Mouse (Mus musculus) hindbrain, embryonic 16.5 days (tissue): ENCODE measurements around the gene Gm45902. TPM values are rescaled to one million over a fixed set of nuclear protein-coding genes. Genes with fewer than 3 reads are reported as not detected.

Experiments used
- ATAC-seq: fragments of 200-750 bp; cut with Nextera tagmentation; 2 replicates; pipeline ENCODE4 v1.8.0; 2017; ENCODE audit warnings: moderate TSS enrichment, moderate library complexity
- H3K27ac ChIP-seq: fragments of 300-500 bp; sonication (generic); 2 replicates; pipeline ENCODE4 v1.5.1; 2014; ENCODE audit warnings: low read depth, mild to moderate bottlenecking, control low read depth, low read length, moderate library complexity
- H3K27me3 ChIP-seq: fragments of 300-500 bp; sonication (generic); replicated peaks from 2 replicates; pipeline ENCODE4 v1.6.1; 2014; ENCODE audit warnings: low read length; ENCODE audit not compliant: control insufficient read depth, insufficient read depth
- H3K36me3 ChIP-seq: fragments of 300-500 bp; sonication (generic); 2 replicates; pipeline ENCODE4 v1.6.1; 2014; ENCODE audit warnings: mild to moderate bottlenecking, low read length, moderate library complexity, mixed read lengths; ENCODE audit not compliant: control insufficient read depth, insufficient read depth
- H3K4me1 ChIP-seq: fragments of 300-500 bp; sonication (generic); 2 replicates; pipeline ENCODE4 v1.6.1; 2014; ENCODE audit warnings: low read depth, low read length; ENCODE audit not compliant: control insufficient read depth, insufficient read depth
- H3K4me2 ChIP-seq: fragments of 300-500 bp; sonication (generic); 2 replicates; pipeline ENCODE4 v1.6.1; 2014; ENCODE audit warnings: mild to moderate bottlenecking, low read length, control low read depth, moderate library complexity
- H3K4me3 ChIP-seq: fragments of 300-500 bp; sonication (generic); 2 replicates; pipeline ENCODE4 v1.5.1; 2014; ENCODE audit warnings: mild to moderate bottlenecking, low read length, control low read depth, moderate library complexity
- H3K9ac ChIP-seq: fragments of 300-500 bp; sonication (generic); 2 replicates; pipeline ENCODE4 v1.6.1; 2014; ENCODE audit warnings: low read depth, mild to moderate bottlenecking, control low read depth, low read length, moderate library complexity
- H3K9me3 ChIP-seq: fragments of 300-500 bp; sonication (generic); 2 replicates; pipeline ENCODE4 v1.6.1; 2014; ENCODE audit warnings: mild to moderate bottlenecking, low read length, moderate library complexity; ENCODE audit not compliant: control insufficient read depth
- WGBS: fragments of 180-500 bp; shearing (Covaris S2); extraction: QIAGEN DNeasy Blood & Tissue Kit; methylation state at CpG from one replicate; pipeline ENCODE4 v1.1.7; 2014; 5-methylcytosine and 5-hydroxymethylcytosine counted together
- polyA plus RNA-seq: library from polyadenylated mRNA; unstranded; fragments of >200 nt; fragmentation: Nextera tagmentation; extraction: Ambion mirVana; gene quantifications from 2 replicates; pipeline ENCODE4 v1.2.1, GENCODE M21; 2015

Gm45902 gene
- polyA plus RNA-seq, 1 experiment from 2014 or later: 5.8 TPM

DNA sequence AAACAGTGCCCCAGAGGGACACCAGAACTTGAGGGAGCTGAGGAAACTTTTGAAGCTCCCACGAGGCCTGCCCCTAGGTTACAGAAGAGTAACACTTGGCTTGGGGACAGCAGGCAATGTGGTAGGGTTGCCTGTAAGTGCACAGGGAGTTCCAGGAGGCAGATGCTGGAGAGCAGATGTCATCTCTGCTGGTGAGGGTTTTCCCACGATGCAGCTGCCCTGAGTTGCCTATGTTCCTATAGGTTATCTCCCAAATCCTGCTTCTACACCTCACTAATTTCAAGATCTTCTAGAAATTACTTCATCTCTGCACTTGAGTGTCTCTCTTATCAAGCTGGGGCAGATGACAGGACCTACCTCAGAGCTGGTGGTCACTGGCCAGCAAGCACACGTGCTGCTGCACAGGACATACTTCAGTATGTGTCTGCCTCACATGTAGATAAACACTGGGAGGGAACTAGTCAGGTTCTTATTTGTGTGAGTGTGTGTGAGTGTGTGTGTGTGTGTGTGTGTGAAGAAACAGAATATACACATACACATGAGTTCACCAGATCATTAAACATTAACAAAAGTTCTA is 18.7 kb downstream of the Gm45902 start:
- no peaks in the 10 kb centered on the region for H3K9me3 ChIP-seq
- whole genome bisulfite sequencing: 98% methylated on average over 3 of the region's 3 CpGs

DNA sequence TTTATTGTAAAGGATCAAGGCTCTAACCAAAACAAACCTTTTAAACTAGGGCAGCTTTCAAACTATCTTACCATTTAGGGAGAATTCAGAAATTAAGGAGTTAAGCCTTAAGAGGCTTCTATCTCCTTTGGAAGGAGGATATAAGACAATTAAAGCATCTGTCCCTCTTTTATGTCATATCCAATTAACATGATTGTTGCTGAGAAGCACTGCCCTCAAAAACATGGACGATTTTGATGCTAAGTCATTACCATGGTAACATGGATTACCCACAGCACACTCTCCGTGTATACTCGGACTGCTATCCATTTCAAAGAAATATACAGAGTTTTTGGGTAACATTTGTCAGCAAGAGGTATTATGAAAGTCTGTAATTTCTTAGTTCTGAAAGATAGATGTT is 22.8 kb downstream of the Gm45902 start:
- no peak overlapping the region for H3K4me2 ChIP-seq
- no peak for ATAC-seq
- H3K27ac ChIP-seq: no peak overlapping the region
- H3K4me3 ChIP-seq: no peak overlapping the region
- peaks cover 32% of the 10 kb centered on the region for H3K36me3 ChIP-seq
- no peaks in the 10 kb centered on the region for H3K27me3 ChIP-seq
- no peaks in the 10 kb centered on the region for H3K4me1 ChIP-seq
- H3K9ac ChIP-seq: no peak overlapping the region
- H3K9me3 ChIP-seq: no peaks in the 10 kb centered on the region
- WGBS: 82% methylated on average over 3 of the region's 3 CpGs

More for the DNA sequence above, 18.7 kb downstream of the Gm45902 start:
- Histone ChIP-seq H3K27me3 (no peaks in the 10 kb centered on the region), H3K9ac (no peak overlapping the region), H3K4me2 (no peak overlapping the region), H3K36me3 (peaks cover 52% of the 10 kb centered on the region), H3K4me3 (no peak overlapping the region), H3K27ac (no peak overlapping the region), H3K4me1 (no peaks in the 10 kb centered on the region)
- no peak for ATAC-seq

DNA sequence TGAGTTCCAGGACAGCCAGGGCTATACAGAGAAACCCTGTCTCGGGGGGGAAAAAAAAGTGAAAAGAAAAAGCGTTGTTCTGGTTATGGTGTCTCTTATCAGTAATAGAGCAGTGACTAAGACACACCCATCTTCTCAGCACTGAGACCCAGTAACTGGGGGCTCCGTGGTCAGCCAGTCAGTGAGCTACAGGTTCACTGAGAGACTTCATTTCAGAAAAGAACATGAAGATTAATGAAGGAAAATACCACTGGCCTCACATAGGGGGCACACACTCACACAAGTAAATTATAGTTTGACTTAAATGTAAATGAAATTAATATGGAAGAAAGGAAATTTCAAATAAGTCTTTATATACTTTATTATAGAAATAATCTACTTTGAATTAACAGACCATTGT is 32.4 kb downstream of the Gm45902 start:
- Histone ChIP-seq H3K4me1 (peaks cover 4% of the 10 kb centered on the region), H3K9me3 (no peaks in the 10 kb centered on the region; the same call in 1 of the 2 replicates), H3K9ac (no peak overlapping the region), H3K4me2 (no peak overlapping the region), H3K27ac (no peak overlapping the region), H3K4me3 (no peak overlapping the region), H3K27me3 (no peaks in the 10 kb centered on the region), H3K36me3 (no peaks in the 10 kb centered on the region)
- 87% methylated on average over 3 of the region's 3 CpGs for WGBS
- ATAC-seq: no peak

DNA sequence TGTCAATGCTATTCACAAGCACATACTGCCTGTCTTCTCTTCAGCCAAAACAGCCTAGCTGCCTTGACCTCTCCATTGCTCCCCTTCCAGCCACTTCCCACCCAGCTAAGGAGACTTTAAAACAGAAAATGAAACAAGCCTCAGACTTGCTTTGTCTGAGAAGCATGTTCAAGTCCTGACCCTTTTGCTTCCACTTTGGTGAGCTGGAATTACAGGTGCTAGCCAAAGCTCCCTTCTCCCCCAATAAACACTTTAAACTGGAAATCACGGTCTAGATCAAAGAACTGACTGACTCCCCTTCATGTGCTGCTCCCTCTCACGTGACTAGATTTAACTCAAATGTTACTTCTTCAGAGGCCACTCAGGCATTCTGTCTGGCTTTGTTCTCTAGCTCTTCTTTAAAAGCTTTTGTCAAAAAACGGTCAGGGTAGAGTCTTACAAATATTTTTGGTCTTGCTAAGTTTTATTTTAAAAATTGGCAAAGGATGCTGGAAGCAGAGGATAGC is 36.8 kb downstream of the Gm45902 start:
- Histone ChIP-seq H3K4me2 (peak overlapping the region; percentile 78), H3K9ac (no peak overlapping the region), H3K9me3 (no peaks in the 10 kb centered on the region; the same call in 1 of the 2 replicates), H3K4me1 (peaks cover 14% of the 10 kb centered on the region), H3K4me3 (peak overlapping the region; percentile 99), H3K27ac (no peak overlapping the region), H3K36me3 (no peaks in the 10 kb centered on the region), H3K27me3 (no peaks in the 10 kb centered on the region)
- WGBS: 59% methylated on average over 3 of the region's 3 CpGs
- ATAC-seq: no peak

DNA sequence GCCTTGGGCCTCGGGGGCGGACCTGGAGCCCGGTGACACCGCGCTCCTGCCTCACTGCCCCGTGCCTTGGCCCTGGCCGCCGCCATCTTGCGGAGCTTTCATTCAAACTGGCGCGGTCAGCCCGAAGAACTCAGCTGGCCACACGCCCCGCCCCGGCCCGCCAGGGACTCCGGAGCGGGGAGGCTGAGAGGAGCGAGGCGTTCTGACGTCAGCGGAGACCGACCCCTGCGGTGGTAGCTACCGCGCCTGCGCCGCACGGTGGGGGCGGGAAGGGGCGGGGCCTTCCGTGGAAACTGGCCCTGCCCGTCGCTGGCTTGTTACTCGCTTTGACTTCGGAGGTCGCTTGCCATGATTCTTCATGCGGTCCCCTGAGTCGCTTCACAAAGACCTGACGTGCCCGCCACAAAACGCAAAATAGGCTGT is 37.7 kb downstream of the Gm45902 start, which contains the start of gene Suv39h2:
Suv39h2 (minus strand) TSS at position 171 of the 423 bp plus-strand sequence.
- H3K36me3 ChIP-seq: no peaks in the 10 kb centered on the region
- H3K4me3 ChIP-seq: peak within 1 kb of the TSS; percentile 99
- no peaks in the 10 kb centered on the region; the same call in 1 of the 2 replicates for H3K9me3 ChIP-seq
- H3K4me2 ChIP-seq: peak within 1 kb of the TSS; percentile 78
- WGBS: 0% methylated on average over 41 of the region's 42 CpGs
- peak within 1 kb of the TSS; percentile 87 for H3K27ac ChIP-seq
- peak; percentile 96 for ATAC-seq
- H3K4me1 ChIP-seq: peaks cover 14% of the 10 kb centered on the region
- peak within 1 kb of the TSS; percentile 88 for H3K9ac ChIP-seq
- H3K27me3 ChIP-seq: no peaks in the 10 kb centered on the region

DNA sequence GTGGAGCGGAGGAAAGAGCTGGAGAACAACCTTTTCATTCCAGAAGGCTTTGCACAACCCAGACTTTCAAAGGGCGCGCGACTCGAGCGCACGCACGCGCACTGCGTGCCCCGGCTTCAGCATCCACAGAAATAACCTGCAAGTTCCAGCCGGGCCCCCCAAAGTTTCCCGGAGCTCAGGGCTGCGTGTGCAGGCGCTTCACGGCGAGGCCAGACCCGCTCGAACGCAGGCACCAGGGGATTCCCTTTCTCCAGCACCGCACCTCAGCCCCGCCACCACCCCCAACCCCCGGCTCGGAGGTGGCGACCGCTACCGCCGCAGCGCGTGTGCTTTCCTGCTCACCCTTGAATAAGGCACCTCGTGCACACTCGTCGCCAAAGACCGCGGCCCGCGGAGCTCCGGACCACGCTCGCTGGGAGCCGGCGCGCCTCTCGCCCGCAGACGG is 38.2 kb downstream of the Gm45902 start:
- WGBS: 0% methylated on average over 45 of the region's 46 CpGs
- Histone ChIP-seq H3K4me1 (peaks cover 14% of the 10 kb centered on the region), H3K9me3 (no peaks in the 10 kb centered on the region; the same call in 1 of the 2 replicates), H3K27me3 (no peaks in the 10 kb centered on the region), H3K27ac (peak overlapping the region; percentile 87), H3K4me3 (peak overlapping the region; percentile 99), H3K36me3 (no peaks in the 10 kb centered on the region), H3K4me2 (peak overlapping the region; percentile 78), H3K9ac (peak overlapping the region; percentile 88)
- ATAC-seq: no peak; the same call in none of the 2 replicates

DNA sequence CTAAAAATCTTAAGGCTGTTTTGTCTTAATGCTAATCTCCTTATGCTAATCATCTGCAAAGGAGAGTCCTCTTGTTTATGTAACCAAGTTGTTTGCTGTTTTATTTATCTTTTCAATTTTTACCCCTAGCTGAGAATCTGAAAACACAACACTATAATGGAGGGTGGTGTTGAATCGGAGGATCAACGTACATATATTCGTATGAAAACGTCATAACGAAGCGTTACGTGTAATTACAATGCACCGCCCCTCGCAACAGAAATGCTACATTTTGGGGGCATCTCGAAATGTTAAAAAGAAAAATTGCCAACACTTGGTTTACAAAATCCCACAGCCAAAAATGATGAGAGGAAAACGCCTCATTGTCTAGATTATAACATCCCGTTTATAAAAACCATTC is 38.7 kb downstream of the Gm45902 start:
- peak overlapping the region; percentile 78 for H3K4me2 ChIP-seq
- no peaks in the 10 kb centered on the region for H3K27me3 ChIP-seq
- H3K36me3 ChIP-seq: no peaks in the 10 kb centered on the region
- no peaks in the 10 kb centered on the region for H3K9me3 ChIP-seq
- WGBS: under 1% methylated on average over 12 of the region's 12 CpGs
- peak overlapping the region; percentile 88 for H3K9ac ChIP-seq
- peak overlapping the region; percentile 87; the same call in 1 of the 2 replicates for H3K27ac ChIP-seq
- peaks cover 14% of the 10 kb centered on the region for H3K4me1 ChIP-seq
- peak overlapping the region; percentile 99 for H3K4me3 ChIP-seq
- ATAC-seq: no peak

DNA sequence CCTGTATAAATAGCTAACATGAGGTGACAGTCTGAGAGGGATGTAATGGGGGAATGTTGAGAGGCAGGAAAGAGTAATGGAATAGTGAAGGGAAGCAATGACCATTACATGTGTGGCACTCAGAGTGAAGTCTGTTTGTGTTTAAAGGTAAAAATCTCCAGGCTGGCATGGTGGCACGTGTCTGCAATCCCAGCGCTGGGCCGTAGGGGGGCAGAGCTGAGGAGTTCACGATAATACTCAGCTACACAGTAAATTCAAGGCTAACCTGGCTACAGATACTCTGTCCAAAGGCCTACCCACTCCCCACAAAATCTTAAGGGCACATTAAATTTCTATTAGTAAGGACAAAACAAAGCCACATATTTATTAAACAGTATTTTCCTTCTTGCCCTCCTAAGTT is 56.0 kb downstream of the Gm45902 start:
- H3K27me3 ChIP-seq: no peaks in the 10 kb centered on the region
- H3K9ac ChIP-seq: no peak overlapping the region
- ATAC-seq: no peak
- peaks cover 17% of the 10 kb centered on the region for H3K36me3 ChIP-seq
- H3K9me3 ChIP-seq: no peaks in the 10 kb centered on the region
- no peaks in the 10 kb centered on the region for H3K4me1 ChIP-seq
- WGBS: 73% methylated on average over 4 of the region's 4 CpGs
- H3K4me3 ChIP-seq: no peak overlapping the region
- H3K27ac ChIP-seq: no peak overlapping the region
- no peak overlapping the region for H3K4me2 ChIP-seq
